Mouse (Mus musculus) lung, postnatal 14 days (tissue): ENCODE data around the gene Sirt4.
"Not testable (repeated sequence)": the region's sequence is repeated elsewhere in the genome, so short reads cannot be mapped to it uniquely, and the experiment has no call there.

Source experiments
- DNase-seq: peaks from one replicate; pipeline ENCODE4 v3.0.0; 2021

Gene Sirt4

DNA sequence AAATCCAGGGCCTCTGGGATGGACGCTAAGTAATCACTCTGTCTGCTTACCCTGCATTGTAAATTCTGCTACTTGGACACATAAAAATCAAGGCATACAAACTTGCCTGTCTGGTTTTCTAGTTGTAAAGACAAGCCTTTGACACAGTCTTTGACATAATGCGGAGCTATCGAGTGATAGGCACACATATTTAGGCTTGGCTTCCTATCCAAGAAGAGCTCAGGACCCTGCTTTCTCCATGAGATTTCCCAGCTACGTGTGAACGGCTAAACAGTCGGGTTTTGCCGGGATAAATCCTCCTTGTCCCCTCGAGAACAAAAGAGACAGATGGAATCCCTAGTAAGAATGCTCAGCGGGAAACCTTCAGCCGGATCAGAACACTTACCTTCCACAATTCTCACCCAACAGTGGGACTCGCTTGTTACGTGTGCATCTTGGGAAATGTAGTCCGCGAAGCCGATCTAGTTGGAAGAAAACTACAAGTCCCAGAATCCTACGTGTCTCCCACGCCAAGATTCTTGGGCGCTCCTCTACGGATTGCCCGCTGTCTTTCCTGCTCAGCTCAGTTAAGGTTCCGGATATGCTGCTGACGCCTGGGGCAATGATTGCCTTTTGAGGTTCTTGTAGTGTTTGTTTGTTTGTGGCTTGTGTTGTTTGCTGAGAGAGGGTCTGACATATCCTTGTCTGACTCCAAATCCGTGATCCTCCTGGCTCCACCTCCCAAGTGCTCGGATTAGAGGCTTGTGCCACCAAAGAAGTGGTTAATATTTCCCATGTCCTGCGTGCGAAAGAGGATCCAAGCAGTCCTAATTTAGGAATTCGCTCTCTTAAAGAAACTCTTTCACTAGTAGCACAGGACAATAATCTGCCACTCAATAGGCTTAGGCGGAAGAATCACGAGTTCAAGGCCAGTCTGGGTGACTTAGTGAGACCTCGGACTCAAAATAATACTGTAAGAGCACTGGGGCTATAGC is at the start of gene Sirt4:
Gene Sirt4 (minus strand): TSS at position 779 of the 974 bp plus-strand sequence.
- peak; percentile 80 for DNase-seq

DNA sequence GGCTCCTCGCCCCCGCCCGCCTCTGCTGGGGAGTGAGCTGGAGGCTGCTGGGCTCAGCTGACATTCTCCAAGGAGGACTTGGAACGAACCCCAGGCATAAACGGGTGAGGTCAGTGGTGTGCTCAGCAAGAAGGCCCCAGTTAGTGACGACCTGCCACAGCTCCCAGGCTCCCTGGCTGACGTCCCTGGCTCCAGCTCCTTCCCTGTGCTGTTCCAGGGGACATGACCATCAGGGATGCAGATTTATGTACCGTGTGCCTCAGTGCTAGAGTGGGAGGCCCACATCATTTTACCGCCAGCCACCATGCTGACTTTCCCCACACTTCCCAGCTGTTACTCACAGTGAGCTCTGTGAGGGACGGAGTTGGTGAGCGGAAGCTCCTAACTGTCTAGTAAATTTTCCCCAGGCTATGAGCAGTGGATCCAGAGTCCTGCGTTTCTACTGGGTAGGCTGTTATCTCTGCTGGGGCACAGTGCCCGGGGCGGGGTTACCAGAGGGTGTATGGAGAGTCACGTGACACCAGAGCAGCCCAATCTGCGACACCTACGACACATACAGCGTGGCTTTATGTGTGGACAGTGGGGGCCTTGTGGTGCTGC is 47.2 kb upstream of the Sirt4 start:
- DNase-seq = peak; percentile 83

DNA sequence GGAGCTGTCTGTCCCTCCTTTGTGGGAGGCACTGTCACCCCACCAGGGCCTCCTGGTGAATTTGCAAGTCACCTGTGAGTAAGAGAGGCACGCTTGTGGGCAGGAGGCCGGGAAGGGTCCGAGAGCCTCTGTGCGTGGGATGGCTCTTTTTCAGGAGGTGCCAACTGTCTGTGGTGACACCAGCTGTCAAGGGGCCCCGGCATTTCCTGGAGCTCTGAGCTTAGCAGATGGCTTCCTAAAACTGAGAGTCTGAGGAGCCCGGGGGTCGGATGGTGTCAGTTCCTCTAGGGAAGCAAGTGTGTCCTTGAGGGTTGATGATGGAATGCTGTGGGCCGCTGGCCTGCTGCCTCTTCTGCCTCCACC is 45.9 kb upstream of the Sirt4 start:
- DNase-seq = no peak

DNA sequence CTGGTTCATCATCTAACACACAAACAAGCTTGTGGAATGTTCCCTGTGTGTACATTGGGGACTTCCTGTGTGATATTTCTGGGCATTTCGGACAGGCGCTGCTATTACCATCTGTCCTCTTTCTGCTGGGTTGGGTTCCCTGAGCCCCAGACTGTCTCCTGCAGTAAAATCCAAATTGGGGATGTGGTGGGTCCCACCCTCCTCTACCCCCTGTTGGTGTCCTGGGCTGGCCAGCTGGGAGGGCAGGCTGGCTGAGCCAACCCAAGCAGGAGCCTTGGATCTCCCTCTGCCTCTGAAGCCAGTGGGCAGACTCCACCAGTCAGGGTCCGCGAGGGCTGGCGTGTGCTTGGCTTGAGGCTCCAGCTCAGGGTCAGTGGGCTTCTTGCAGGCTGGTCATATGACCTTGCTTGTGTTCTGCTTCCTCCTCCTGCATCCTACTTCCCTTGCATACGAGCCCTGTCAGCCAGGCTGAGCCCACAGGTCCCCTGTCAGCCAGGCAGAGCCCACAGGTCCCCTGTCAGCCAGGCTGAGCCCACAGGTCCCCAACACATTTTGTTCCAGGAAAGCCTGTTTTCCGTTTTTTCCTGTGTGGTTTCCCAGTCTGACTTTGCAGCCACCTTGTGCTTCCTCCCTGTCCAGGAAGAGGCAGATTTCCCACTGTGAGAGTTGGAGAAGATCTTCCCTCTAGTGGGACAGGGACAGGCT is 45.4 kb upstream of the Sirt4 start:
- no peak for DNase-seq

DNA sequence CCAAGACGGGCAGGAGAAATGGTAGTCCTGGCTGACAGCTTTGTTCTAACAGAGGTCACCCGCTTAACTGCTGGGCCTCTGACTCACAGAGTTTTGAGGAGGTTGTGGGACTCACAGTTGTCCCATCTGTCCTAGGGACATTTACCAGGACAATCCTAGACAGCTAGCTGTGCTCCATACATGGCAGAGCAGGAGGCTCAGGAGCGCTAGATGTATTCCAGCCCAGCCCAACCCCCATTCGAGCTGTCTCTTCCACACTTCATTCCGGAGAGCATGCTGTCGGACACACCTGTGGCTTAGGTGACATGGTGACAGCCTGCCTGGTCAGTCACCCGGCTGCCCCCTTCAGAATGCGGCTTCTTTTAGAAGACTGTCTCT is 44.8 kb upstream of the Sirt4 start:
- no peak for DNase-seq

DNA sequence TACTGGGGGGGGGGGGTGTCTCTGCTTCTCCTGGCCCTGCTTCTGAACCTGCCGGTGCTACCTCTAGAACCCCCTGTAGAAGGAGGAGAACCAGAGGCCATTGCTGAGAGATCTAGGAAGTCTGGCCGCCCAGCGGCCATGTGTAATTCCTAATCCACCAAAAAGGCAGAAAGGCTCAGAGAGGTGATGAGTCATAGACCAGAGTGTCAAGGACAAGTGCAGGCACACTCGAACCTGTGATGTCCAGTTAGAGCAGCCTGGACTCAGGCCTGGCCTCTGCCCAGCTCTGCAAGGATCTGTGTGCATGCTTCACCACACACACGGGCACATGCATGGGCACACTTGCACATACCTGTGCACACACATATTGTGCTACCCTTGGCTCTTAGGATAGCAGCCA is 43.6 kb upstream of the Sirt4 start:
- no peak for DNase-seq

DNA sequence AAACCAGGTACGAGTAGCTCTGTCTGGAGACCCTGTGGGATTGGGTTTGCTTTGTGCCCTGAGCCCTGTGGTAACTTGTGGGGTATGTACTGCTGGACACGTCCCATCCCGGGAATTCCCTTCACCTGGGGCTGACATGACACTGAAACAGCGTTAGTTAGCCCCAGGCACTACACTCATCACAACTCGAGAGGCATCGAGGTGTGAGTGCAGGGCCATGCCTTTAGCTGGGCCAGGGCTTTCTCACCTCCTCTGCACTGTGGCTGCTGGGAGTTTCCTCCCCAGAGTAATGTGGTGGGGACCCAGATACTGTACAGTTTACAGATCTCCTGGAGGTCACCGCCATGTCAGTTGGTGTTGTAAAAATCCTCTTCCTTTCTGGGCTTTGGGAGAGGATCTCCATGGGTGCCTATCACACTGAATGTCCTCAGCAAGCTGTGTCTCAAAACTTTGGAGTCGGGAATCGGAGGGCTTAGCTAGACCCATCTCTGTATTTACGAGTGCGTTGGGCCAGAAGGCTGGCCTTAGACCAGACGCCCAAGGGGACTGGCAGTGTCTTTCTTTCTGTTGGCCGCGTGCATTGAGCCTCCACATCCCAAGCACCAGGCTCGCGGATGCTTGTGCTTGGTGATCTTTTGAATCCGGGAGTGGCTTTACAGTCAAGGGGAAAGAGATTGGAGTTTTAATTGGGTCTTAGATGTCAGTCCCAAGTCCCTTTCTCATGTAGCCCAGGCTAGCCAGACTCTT is 42.1 kb upstream of the Sirt4 start:
- DNase-seq = no peak

DNA sequence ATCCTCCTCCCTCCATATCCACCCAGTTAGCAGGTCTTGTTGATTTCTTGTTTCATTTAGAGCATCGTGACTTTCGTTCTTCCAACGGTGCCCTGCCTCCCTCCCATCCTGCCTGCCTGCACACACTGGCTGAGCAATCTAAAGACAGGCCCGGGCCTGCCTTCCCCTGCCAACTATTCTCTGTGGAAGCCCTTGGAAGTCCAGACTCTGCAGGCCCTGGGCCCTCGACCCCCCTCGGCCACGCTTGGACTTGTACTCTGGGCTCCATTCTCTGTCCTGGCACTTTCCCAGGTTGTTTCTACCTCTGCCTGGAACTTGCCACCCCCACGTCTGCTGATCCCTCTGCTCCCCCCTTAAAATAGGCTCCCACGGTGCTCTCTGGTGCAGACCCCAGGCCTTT is 41.4 kb upstream of the Sirt4 start:
- no peak for DNase-seq

DNA sequence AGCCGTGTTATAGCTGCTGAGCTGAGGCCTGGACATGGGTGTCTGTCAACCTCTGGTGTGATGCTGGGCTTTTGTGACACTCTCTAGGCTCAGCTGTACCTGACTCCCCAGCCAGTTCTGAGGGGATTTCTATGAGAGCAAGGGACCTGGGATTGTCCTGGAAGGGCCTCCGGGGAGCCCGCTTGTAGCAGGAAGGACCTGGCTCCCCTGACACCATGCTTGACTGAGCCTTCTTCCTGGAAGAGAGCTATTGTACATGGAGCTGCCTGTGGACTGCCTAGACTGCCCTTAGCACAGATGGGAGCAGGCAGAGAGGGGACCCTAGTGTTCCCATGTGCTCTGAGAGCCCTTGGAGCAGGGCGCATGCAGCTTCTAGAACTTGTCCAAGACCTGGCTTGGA is 40.9 kb upstream of the Sirt4 start:
- DNase-seq = no peak

DNA sequence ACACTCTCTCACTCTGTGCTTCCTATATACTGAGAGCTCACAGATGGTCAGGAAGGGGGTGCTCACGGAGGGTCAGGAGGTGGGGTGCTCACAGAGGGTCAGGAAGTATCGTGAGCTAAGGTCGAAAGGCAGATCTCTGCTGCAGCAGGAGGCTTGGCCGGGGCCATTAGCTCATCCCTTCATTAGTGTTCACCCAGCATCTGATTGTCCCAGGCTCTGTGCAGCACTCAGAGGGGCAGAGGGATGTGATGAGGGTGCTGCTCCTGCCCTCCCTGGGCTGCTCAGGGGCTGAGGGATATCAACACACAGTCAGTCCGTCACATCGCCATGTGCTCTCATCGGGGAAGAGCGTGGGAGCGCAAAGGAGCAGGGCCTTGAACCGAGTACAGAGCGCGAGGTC is 39.9 kb upstream of the Sirt4 start:
- DNase-seq = no peak

DNA sequence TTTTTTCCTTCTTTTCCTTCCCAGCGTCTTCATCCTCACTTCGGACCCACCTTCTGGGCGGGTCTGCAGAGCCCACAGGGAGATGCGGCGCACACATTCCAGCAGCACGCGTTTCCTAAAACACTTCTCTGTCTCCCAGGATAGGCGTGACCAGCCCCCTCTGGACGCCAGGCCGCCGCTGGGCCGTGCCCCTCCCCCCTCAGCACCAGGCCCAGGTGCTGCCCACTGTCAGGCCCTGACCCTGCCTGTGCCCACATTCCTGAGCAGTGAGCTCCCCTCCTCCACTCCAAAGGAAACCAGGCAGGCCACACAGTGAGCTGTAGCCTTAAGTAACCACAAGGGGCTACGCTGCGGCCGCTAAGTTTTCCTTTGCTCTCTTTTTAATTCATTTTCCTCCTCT is 39.4 kb upstream of the Sirt4 start:
- peak; percentile 63 for DNase-seq

DNA sequence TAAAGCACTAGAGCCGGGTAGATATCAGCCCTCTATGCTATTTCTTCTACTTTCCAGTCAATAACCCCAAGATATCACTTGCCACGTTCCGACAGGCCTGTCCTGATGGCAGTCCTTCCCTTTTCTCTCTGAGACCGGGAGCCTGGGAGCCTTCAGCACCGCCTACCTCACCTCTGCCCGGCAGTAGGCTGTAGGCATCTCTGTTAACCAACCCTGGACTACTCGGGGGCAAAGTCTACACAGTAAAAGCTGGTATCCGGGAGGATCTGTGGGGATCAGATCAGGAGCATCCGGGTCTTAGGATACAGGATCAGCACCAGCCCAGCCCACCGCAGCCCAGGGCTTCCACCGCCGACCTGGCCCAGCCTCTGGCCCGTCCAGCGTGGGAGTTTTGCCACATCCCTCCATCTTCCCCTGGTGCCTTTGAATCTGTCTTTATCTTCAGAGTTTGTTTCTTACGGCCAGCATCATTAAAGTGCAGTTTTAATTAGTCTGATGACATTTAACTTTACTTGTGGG is 38.5 kb upstream of the Sirt4 start:
- DNase-seq = no peak

DNA sequence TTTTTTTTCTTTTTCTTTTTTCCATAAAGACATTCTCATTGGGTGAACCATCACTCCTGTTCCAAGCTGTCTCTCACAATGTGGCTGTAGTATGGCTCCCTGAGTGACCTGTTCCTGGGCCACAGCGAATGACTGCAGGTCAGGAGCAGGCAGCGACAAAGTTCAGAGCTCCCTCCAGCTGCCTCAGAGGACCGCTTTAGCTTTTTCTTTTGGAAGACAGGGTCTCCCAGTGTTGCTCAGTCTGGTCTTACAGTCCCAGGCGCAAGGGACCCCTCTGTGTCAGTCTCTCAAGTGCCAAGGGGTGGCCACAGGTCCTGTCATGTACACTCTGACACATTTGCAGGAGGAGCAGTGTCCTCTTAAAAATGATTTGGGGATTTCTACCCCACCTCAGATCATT is 38.0 kb upstream of the Sirt4 start:
- no peak for DNase-seq

DNA sequence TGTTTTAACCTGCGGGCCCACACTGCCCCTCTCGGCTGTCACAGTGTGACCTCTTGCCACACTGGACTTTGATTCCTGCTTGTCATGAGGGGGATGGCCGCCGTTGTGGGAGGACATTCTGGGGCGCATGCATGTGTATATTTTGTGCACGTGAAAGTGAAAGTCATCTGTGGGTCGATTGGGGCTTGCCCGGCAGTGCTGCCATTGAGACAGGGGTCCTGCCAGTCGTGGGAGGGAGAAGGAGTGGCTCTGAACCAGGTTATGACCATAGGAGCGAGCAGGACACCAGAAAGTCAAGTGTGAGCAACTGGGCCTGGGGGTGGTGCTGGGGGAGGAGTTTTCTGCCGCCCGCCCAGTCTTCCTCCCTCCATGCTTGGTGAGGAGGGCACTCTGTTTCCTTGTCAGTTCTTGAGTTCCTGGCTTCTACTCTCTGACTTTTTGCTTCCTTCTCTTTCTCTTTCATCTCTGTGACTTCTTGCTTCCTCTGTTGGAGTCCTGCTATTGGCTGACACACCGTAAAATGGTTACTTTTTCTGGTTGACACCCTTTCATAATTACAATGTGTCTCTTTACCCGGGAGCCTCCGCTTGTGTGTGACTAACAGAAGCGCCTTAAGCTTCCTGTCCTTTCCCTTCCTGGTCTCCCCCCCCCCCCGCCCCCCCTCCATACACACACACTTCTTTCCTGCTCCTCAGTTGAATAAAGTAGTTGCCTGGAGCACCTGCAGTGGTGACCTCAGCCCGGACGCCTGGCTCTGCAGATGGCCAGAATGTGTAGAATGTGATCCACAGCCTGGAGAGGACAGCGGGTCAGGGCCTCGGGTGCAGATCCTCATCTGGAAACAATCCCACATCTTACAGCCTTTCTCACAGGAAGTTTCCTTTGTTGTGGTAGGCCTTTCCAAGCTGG is 37.3 kb upstream of the Sirt4 start:
- DNase-seq = peak; percentile 64

DNA sequence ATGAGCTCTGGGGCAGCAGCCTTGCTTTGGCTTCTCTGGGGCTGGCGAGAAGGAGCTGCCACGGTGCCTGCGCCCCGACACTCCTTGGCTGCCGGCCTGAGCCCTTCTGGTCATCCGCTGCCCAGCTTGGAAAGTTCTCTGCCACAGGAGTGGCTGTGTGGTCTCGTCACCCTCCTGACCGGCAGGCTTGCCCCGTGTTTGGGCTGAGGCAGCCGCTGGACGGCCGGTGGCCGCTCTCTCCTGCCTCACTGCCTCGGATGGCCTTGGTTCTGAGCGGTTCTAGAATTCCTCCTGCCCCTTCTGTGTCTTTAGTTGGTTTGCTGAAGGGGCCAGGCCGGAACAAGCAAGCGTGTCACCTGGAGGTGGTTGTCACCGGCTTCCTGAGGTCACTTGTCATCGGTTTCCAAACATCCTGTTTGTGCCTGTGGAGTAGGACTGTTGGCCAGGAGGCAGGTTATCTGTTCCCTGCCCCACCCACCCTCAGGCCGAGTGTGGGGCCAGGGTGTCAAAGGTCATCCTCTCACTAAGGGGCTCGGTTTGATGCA is 35.9 kb upstream of the Sirt4 start:
- DNase-seq = no peak

DNA sequence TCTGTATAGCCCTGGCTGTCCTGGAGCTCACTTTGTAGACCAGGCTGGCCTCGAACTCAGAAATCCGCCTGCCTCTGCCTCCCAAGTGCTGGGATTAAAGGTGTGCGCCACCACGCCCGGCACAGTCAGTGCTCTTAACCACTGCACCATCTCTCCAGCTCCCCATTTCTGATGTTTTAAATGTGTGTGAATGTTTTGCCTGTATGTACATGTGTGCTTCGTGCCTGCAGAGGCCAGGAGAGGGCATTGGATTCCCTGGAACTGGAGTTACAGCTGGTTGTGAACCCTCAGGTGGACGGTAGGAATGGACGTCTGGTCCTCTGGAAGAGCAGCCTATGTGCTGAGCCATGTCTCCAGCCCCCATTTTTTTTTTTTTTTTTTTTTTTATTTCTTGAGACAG is 33.7 kb upstream of the Sirt4 start:
- not testable (repeated sequence) for DNase-seq

DNA sequence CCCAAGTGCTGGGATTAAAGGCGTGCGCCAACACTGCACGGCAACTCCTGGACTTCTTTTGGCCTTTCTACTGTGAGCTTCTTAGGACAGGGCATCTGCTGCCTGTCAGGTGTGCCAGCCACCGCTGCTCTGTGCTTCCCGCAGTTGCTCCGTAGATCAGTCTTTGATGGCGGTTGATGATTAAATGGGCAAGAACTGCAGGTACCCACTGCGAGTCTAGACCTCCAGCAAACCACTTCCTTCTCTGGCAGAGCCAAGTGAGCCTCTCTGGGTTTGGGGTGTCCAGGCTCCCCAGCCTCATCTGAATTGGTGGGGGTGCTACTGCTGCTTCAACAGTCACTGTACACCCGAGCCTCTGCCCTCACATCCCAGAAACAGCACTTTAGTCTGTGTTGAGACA is 33.0 kb upstream of the Sirt4 start:
- no peak for DNase-seq

DNA sequence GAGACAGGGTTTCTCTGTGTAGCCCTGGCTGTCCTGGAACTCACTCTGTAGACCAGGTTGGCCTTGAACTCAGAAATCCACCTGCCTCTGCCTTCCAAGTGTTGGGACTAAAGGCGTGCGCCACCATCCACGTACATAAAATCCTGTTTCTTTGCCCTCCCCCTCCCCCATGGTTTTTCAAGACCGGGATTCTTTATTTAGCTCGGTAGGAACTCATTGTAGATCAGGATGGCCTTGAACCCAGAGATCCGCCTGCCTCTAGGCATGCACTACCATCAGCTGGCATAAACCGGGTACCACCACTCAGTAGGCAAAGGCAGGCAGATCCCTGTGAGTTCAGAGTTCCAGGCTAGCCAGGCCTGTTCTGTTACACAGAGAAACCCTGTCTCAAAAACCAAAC is 32.4 kb upstream of the Sirt4 start:
- no peak for DNase-seq

DNA sequence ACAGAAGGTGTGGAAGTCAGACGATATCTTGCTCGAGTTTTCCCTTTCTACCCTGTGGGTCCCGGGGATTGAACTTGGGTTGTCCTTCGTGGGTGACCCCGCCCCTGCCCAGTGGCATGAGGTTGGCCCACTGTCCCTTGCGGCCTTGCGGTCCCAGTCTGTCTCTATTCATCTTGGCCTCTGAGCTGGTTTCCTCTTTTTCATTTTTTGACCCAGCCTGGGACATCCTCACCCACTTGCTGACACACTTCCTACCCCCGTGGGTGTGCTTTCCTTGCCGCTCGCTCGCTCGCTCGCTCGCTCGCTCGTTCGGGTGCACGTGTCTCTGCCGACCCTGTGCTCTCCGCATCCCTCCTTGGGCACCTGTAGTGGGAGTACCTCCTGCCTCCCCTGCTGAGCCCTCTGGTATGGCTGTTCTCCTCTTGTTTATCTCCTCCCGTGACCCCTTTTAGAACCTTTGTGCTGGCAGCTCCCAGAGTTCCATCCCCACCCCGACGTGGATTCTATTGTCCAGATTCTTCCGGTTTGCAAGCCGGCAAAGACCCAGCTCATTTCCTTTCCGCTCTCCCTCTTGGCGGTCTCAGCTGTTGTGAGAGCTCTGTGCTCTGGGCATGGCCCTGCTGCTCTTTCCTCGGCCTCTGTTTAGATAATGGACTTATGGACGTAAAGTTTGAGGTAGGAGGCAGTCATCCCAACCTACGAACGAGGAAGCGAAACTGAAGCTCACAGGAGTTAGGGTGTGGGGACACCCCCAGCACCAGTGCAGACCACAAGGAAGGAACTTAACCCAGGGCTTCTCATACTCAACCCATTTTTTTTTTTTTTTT is 31.8 kb upstream of the Sirt4 start:
- no peak for DNase-seq

DNA sequence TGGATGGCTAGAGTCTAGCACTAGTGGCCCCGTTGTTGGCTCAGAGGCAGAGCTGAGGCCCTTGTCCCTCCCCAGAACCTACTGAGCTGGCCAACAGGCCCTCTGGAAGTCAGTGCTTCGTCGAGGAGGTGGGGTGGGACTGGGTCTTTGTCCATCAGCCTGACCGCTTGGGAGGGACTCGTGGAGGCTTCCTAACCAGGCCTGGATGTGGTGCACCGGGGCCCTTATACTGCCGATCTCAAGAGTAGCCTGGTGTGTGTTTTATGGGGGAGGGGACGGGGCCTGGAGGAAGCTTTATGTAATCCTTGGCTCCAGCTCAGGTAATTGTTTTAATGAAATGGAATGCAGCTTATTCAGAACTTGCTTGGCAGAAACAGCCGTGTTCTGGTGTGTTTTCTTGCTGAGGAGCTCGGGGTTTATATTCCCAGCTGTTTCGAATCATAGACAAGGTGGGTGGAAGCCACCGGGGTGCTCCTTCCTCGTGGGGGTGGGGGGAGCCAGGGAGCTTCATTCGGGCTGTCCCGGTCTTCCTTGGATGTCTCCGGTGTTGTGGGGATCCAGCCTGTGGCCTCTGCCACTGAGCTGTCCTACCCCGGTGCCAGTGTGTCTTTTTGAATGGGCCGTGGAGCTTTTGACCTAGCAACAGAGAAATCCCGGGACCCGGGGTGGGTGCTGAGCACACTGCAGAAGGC is 30.5 kb upstream of the Sirt4 start:
- DNase-seq = peak; percentile 78
